Mouse (Mus musculus) activated CD4-positive, CD25-positive, alpha-beta regulatory T cell, adult 4 months (primary cell): ENCODE measurements around the gene Gm30191. TPM values are rescaled to one million over a fixed set of nuclear protein-coding genes. Genes with fewer than 3 reads are reported as not detected.
"Not testable (repeated sequence)": the region's sequence is repeated elsewhere in the genome, so short reads cannot be mapped to it uniquely, and the experiment has no call there.

Experiments used
- ATAC-seq: one replicate; pipeline ENCODE4 v1.8.0; 2017
- polyA plus RNA-seq, 2 experiments: library from polyadenylated mRNA; unstranded; fragments of 100-300 nt; shearing (Covaris generic); gene quantifications; one replicate each; pipeline ENCODE4 v1.2.1; 2017

The Gm30191 gene
- polyA plus RNA-seq, 2 experiments from 2014 or later: not detected

DNA sequence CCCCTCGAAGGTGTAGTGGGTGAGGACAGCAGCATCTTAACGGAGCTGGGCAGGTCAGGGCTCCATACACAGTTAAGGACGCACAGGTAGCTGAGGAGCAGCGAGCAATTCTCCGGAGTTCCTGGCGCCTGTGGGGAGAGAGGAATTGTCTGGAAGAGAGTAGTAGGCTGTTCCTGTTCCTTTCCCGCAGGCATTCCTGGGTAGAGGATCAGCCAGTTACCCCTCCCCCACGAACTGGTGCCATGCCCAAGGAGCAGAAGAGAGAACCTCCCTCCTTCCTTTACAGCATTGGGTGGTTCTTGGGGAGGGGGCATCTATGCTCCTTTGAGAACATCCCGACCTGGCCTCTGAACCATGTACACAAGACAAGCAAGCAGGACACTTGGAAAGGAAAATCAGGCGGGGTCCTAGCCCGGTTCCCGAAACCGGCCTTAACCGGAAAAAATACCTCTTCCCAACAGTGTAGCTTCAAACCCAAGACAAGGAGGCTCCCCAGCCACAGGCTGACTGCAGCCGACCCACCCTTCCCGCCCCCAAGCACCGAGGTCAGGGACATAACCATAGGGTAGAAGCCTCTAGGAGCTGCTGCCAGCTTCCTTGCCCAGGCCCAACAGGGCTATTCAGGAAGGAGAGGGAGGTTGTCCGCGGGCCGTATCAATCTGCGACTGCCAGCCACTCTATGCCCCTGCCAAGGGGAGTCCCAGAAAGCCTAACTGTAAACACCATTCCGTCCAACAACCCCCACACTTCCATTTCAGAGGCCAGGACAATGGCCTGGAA lies 5.6 kb downstream of the Gm30191 start:
- ATAC-seq: no peak

DNA sequence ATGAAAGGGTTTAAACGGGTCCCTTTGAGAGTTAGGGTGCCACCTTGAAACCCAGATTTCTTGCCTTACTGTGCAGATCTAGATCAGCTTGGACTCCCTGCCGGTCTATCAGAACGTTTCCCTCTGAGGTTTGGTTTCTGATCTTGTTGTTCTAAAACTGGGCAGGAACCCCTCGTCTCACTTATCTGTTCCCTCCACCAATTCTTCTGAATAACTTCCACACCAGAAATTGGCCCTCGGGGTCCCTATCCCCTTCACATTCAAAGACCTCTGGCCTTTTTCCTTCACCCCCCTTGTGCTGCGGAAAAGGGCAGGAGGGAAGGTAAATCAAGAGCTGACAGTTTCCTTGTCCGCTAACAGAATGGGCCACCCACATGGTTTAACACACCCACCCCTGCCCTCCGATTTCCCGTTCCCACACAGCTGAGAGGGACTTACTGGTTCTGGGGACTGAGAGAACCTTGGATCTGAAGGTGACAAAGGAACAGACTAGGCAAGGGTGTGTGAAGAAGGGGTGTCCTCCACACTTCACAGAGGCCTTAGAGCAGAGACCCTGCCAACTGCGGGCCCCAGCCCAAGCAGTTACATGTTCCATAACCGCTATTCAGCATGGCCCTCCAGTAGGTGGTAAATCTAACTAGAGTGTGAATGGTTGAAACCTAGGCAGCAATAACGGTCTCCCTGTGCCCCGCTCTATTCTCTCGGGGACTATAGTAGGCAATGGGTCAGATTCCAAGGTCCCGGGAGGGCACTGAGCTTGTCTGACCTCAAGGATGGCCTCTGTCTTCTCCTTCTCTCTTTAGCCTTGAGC lies 6.4 kb downstream of the Gm30191 start:
- no peak for ATAC-seq

DNA sequence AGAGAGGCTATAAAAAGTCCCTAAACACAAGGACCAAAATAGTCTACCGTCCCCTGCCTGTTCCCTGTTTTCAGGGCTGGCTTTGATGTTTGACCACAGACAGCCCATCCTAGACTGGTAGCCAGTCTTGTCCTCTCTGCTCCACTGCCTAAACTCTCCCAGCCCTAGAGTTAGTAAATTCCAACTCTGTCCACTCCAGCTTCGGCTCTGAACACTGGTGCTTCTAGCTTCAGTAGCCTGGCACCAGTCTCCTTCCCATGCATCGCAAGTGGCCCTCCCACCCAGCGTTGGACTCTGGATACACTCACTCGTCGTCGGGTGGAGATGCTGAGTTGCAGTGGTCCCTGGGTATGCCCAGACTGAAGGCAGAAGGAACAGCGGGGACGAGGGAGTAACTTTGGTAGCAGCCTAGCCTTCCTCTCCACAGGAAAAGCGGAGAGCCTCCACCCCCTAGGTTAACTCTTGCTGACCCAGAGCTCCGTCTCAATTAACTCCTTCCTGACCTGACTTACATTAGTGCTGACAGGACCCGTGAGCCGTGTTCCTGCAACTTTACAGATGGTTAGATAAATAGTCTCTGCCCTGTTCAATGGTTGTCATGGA lies 7.1 kb downstream of the Gm30191 start, which contains the start of gene Grrp1:
Grrp1 (minus strand) TSS at position 385 of the 603 bp plus-strand sequence.
- ATAC-seq: no peak

DNA sequence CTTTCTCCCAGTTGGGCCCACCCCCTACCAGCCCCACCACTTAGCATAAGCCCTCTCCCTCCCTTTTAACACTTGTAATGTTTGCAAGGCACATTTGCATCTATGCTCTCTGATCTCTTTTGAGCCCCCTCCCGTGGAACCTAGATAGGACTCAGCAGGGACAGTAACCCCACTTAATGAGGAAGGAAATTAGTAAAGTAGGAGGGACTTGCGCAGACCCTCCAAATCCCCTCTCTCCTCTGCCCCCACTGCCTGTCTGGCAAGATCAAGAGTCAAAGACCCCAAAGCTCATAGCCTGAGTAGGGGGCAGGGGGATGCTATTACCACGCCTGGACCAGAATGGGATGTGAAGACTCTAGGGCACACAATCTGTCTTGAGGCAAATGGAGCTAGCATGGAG lies 8.1 kb downstream of the Gm30191 start:
- ATAC-seq: no peak

DNA sequence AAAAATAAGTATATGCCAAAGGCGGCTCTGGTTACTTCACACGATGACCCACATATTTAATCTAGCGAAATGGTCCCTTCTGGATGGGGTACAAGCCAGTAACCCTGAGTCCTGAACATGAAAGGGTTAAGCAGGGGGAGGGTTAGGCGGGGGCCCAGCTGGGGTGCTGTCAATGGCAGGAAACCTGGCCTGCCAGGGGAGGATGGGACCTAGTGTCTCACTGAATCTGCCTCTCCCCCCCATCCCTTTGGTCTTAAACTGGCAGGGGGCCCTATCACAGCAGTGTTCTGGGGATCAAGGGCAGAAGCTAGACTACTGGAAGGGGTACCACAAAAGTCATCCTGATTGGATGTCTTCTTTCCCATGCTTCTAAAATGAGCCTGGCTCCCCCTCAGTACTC lies 9.1 kb downstream of the Gm30191 start:
- ATAC-seq: no peak

DNA sequence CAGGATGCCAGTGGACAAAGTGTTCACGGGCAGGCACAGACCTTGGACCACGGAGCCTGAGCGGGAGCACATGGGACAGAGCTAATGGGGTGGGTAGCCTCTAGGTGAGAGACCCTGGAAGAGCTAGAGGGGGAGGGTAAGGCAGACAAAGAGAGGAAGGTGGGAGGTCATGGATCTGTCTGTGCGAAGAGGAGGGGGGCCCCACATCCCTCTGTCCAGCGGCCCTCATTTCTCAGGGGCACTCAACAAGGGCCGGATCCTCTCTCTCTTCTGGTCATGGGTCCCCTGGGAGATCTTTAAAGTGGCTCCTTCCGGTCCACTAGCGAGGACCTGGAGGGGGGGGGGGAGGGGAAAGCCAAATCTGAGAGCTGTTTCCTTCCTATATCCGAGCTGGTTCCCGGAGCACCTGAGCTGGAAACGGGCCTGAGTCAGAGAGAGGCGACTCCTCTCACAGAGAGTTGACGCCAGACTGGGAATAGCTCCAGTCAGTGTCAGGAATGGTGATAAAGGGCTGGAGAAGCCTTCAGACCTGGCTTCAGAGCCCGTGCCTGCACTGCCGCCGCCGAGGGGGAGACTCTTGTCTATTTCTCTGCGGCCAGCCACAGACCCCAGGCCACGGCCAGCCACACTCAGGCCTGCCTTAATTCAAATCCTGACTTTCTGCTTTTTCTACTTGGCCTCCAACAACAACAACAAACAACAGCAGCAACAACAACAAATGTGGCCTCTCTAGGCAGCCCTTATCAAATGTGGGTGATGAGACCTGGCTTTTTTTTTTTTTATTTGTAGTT lies 9.9 kb downstream of the Gm30191 start:
- no peak for ATAC-seq

DNA sequence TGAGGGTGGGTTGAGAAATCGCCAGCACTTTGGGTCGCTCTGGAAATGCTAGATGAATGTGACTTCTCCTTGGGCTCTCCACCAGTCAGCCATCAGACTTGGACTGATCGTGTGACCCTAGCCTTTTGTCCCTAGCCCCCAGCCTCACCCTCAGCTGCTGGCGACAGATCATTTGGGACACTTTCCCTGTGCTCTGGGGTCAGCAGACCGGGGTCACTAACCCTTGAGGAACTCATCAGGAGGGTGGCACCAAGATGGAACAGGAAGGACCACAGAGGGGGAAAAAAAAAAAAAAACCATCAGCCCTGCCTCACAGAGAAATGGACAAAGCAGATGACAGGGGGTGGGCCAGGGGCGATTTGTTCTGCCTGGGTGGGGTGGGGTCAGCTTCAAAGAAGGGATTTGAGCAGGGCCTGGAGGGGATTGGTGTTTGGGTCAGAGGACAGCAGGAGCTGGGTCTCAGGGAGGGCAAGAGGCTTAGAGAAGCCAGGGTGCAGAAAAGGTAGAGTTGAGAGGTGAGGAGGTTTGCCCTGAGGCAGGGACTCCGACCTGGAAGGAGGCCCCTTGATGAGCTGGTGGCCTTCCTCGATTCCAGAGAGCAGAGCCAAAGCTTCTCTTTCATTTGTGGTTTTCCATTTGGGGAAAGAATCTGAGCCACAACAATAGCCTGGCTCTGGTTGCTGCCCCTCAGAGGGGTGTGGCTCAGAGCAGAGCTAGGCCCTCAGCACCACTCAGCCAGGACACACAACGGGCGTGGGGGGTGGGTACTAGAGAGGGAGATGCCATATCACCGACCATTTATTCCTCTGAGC lies 10.7 kb downstream of the Gm30191 start:
- no peak for ATAC-seq

DNA sequence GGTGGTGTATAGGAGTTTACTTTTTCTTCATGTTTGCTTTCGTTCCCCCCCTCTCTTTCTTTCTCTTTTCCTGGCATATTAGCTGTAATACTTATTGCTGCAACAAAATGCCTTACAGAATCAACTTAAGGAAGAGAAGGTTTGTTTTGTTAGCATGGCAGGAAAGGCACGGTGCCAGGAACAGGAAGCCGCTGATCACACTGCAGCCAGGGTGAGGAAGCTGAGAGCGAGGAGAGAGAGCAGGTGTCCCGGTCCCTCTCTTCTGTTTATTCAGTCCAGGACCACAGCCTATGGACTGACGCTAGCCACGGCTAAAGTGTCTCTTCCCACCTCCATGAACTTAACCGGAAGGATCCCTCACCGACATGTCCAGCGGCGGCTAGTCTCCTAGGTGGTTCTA lies 11.6 kb downstream of the Gm30191 start:
- no peak for ATAC-seq

DNA sequence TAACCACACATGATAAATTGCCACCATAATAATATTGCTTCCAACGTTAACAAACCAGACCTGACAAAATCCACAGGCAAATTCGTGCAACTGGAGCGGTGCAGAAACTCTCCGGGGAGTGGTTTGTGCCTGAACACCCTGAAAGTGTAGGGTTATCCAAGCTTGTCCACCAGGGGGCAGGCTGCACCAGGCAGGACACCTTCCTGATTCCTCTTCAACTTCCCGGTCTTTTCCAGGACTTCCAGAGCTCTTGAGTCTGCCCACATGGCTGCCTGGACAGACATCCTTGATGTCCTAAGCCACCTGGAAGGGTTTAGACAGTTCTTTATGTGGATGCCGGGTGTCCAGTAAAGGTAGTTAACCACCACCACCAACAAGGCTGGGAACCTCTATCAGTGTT lies 16.5 kb downstream of the Gm30191 start:
- ATAC-seq: no peak

DNA sequence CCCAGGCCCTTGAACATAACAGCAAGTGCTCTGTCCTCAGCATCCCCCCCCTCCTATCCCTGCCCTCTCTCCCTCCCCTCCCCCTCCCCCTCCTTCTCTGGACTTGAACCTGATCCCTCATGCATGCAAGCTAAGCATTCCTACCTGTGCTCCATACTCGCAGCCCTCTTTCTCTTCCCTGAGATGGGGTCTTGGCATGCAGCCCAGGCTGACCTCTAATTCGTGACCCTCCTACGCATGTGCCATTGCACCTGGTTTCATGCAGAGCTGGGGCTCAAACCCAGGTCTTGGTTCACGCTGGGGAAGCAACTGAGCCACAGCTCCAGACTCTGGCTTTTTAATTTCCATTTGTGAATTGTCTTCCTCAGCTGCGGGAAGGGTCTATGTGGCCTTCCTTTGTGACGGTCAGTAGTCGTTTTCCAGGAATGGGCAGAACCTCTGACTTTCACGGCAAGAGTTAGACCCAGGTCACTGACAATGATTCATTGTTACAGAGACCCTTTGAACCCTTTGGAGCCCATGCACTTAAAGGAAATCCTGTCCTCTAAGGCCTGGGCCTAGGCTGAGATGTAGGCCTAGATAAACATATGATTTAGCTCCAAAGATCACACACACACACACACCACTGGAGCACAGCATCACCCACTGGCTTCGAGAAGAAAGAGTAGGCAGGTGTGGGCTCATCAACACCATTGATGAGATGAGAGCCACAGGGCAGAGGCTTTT lies 19.3 kb downstream of the Gm30191 start:
- no peak for ATAC-seq

DNA sequence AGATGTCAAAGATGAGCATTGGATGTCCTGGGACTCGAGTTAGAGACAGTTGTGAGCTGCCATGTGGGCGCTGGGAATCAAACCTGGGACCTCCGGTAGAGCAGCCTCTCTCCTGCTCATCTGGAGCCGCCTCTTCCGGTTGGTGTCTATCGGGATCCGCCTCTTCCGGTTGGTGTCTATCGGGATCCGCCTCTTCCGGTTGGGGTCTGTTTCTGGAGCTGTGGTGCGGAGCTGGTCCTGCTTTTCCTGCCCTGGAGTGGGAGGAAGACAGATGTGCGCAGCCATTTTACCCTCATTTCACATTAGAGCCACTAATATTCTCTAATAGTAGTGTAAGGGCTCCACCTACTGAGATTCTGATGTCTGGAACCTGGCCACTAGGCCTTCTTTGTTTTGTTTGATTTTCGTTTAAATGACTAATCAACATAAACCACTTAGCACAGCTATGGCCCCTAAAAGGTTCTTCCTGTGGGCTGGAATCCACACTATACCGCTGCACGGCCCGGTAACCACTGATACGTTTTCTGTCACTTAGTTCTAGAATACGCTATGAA lies 21.4 kb downstream of the Gm30191 start:
- ATAC-seq: no peak

DNA sequence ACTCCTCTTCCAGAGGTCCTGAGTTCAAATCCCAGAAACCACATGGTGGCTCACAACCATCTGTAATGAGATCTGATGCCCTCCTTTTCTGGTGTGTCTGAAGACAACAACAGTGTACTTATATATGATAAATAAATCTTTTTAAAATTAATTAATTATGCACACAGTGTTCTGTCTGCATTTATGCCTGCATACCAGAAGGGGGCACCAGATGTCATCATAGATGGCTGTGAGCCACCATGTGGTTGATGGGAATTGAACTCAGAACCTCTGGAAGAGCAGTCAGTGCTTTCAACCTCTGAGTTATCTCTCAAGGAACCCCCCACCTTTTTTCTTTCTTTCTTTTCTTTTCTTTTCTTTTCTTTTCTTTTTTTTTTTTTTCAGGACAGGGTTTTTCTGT lies 22.9 kb downstream of the Gm30191 start:
- not testable (repeated sequence) for ATAC-seq

DNA sequence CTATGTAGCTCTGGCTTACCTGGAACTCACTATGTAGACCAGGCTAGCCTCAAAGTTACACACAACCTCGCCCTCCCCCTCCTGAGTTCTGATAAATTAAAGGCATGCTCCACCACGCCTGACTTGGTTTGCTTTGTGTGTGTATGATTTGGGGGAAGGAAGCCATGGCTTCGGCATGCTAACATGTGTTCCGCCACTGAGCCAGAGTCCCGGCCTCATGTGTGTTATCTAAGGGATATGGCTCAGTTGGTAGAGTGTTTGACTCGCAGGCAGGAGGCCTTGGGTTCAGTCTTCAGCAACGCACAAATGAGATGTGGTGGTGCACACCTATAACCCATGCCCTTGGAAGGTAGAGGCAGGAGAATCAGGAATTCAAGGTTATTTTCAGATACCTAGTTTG lies 25.2 kb downstream of the Gm30191 start:
- no peak for ATAC-seq

DNA sequence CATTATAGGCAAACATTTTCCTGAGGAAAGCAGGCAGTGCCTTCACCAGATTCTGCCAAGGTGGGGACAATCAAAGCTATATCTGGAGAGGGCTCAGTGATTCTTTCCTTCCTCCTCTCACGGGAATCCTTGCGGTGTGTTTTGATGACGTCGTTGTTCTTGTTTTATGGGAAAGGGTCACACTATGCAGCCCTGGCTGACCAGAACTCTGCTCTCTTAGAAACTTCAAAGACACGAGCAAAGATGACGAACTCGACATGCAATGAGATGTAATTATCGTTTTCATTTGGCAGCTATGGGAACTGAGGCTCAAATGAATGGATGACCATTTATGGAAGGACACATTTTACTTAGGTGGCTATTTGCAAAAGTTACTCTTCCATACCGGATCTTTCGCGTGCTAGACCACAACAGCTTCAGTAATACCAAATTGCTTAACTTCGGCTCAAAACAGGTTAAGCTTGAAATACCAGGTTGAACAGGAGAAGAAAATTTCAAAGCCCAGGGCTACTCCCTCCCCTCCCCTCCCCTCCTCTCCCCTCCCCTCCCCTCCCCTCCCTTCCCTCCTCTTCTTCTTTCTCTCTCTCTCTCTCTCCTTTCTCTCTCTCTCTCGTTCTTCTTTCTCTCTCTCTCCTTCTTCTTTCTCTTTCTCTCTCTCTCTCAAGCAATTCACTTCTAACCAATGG lies 26.1 kb downstream of the Gm30191 start:
- ATAC-seq: no peak

DNA sequence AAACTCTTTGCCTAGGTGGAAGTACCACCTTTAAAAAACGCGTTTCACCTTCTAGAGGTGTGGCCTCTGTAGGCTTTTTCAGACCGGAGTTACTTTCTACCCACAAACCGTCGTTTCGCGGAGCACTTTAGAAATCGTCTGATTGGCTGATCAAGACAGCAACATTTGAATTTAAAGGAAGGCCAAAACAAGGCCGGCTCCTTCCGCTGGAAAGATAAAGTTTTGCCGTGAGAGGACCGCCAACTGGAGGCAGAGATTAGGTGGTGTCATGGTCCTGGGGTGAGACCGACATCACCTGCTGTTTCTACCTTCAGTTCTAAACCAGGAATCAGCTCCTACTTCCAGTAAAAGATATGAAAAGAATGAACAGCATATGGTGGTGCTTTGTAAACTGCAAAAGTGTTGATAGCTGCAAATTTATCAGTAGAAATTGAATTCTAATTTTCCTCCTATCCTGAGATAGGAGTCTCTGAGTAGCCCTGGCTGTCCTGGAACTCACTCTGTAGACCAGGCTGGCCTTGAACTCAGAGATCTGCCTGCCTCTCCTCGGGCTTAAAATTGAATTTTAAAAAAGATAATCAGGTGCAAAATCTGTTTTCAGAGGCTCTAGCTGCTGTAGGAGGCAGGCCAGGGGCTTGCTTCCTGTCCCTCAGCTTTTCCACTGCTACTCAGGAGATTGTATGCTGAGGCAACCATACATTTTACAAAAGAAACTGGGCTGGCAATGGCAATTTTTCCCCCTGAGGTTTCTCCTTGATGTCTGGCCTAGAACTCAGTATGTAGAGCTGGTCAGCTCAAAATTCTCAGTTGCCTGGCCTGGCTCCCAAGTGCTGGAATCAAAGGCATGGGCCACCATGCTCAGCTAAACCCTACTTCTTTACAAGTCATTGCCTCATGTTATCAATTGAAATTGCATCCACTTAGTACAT lies 26.9 kb downstream of the Gm30191 start:
- peak; percentile 98 for ATAC-seq

DNA sequence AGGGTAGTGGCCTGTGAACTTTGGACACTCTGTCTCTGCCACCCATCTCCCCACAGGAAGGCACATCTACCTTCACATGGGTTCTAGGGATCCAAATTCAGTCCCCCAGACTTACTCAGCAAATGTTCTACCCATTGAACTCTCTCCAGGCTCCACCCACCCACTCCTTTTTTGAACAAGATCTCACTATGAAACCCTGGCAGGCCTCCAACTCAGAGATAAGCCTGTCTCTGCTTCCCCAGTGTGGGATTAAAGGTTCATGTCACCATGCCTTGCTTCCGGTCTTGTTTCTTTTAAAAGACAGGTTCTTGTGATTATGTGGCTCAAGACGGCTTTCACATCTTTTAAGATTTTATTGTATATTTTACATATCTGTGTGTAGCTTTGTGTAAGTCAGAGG lies 38.2 kb downstream of the Gm30191 start:
- no peak for ATAC-seq

DNA sequence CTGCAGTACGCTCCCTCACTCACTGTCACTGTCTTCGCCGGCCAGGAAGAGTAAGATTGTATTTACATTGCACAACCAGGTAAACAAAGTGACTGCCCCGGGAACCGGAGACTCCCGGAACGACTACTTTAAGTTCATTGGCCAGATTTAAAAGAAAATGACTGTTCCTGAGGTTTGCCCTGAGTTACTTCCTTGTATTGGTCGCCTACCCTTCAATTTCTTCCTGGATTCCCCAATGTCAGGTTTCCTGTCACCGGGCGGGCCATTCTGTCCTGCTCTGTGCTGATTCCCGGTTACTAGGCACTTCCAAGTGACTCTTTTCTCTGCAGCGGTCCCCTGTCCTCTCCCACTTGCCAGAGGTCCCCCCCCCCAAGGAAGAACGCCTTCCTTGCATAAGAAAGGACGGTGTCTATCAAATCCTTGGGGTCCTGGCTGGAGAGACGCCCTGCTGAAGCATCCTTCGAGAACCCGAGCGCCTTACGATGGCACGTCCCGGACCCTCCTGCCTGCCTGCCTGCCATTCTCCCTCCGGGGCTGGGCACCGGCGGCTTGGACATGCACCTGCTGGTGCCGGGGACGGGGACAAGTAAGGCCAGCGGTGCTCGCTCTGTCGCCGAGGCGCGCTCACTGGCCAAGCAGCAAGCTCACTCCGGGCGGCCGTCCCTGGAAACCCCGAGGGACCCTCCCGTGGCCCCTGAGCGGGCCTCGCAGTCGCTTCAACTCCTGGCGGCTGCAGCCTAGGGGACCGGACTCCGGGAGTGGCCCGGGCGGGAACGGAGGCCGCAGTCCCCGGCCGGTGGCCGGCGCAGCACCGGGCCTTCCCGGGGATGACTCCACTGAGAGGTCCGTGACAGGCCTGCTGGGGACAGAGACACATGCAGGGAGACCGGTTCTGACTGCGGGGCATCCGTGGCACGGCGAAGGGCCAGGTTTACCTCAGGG lies 39.8 kb downstream of the Gm30191 start:
- no peak for ATAC-seq

DNA sequence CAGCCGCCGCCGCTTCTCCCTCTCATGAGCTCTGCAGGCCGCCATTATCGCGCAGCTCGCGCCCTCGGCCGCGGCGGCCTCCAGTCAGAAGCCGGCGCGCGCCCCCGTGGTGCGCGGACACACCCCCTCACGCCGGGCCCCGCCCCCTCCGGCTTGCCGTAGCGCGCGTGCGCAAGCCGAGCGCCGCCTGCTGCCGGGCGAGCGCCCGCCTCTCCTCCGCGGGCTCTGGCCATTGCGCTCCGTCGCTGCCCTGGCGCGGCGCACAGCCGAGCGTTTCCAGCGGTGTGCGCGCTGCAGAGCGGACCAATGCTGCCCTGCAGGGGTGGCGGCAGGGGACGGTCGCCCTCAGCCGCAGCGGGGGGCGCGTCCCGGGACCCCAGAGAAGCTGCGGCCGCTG lies 40.4 kb downstream of the Gm30191 start:
- peak; percentile 74 for ATAC-seq
